Mouse (Mus musculus) olfactory bulb, adult 2 months (tissue): Measurements from ENCODE around the gene Pyy. TPM values are rescaled to one million over a fixed set of nuclear protein-coding genes. Genes with fewer than 3 reads are reported as not detected.

Experiments used
- H3K27ac ChIP-seq: fragments of 200-500 bp; 2 replicates; pipeline ENCODE4 v1.5.1; 2012; ENCODE audit warnings: low read depth, low read length; ENCODE audit not compliant: insufficient read depth
- H3K4me1 ChIP-seq: fragments of 200-500 bp; 2 replicates; pipeline ENCODE4 v1.6.1; 2012; ENCODE audit warnings: low read length; ENCODE audit not compliant: control insufficient read depth, insufficient read depth
- H3K4me3 ChIP-seq: fragments of 200-500 bp; 2 replicates; pipeline ENCODE4 v1.5.1; 2012; ENCODE audit warnings: mild to moderate bottlenecking, low read depth, low read length, moderate library complexity; ENCODE audit not compliant: insufficient read depth
- CTCF ChIP-seq: fragments of 200-500 bp; IDR thresholded peaks from 2 replicates; pipeline ENCODE4 v1.5.1; 2012; ENCODE audit warnings: low read depth, mild to moderate bottlenecking, low read length, moderate library complexity; ENCODE audit not compliant: insufficient read depth
- POLR2A ChIP-seq: fragments of 200-500 bp; IDR thresholded peaks from 2 replicates; pipeline ENCODE4 v1.6.1; 2012; ENCODE audit warnings: mild to moderate bottlenecking, low read depth, low read length, moderate library complexity; ENCODE audit not compliant: insufficient read depth
- WGBS: fragments of 180-500 bp; shearing (Covaris S2); methylation state at CpG from one replicate; pipeline ENCODE4 v1.1.7; 2018; 5-methylcytosine and 5-hydroxymethylcytosine counted together
- polyA plus RNA-seq: library from polyadenylated mRNA; stranded (reverse); fragments of >200 nt; gene quantifications from 2 replicates; pipeline ENCODE4 v1.2.4, GENCODE M21; 2012; ENCODE audit warnings: low replicate concordance; ENCODE audit not compliant: missing spikeins, insufficient read depth, insufficient read length

Gene Pyy
- not detected in 2 replicates for polyA plus RNA-seq

- H3K4me1 ChIP-seq = peaks cover 5% of the 10 kb centered on the region
- TF ChIP-seq CTCF (no peak), POLR2A (no peak)
- 18% methylated on average over 9 of the region's 9 CpGs for WGBS
- no peak within 1 kb of the TSS for H3K27ac ChIP-seq
- H3K4me3 ChIP-seq = no peak within 1 kb of the TSS; the same call in 1 of the 2 replicates
Observed at GRCm38 (mm10) chr11:102107732-102108131, at the start of gene Pyy. Gene Pyy (minus strand): TSS chr11:102107832.

- Histone ChIP-seq H3K27ac (no peak overlapping the region), H3K4me3 (no peak overlapping the region), H3K4me1 (peaks cover 4% of the 10 kb centered on the region)
- TF ChIP-seq CTCF (no peak), POLR2A (no peak)
- 8% methylated on average over 1 of the region's 1 CpGs for WGBS
Observed at GRCm38 (mm10) chr11:102156786-102157089, 49.1 kb upstream of the Pyy start.

DNA sequence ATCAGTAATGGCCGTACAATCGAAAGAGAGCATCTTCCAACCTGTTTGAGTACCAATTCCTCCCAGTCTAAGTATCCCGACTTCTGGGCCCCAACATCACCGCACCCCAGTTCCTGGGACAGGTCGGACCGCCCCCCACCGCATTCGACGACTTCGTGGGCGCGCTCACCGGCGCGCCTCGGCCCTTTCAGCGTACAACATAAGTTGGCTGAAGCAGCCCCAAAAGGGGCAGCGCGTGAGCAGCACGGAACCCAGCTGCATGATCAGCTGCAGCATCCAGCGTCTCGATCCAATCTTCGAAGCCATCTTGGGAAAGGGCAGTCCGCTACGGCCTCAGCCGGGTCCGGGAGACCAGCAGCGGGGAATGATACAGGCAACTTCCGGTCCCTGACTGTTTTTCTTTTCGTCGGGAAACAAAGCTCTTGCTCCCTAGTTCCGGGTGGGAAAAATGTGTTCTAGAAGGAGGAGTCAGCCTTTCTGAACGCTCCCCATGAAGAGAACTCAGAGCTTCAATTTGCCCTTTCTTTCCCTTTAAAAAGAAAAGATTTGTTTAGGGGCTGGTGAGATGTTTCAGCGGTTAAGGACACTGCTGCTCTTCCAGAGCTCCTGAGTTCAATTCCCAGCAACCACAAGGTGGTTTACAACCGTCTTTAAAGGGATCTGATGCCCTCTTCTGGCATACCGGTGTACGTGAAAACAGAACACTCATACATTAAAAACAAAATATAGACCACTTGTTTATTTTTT lies 48.6 kb upstream of the Pyy start, which contains the start of gene Tmem101:
Gene Tmem101, minus strand, starts transcription at position 366 of the 747 bp plus-strand sequence.
- H3K4me3 ChIP-seq = peak within 1 kb of the TSS; percentile 96
- peaks cover 4% of the 10 kb centered on the region for H3K4me1 ChIP-seq
- TF ChIP-seq POLR2A (0 out of 2 replicates have a peak, but pooled peaks have one; percentile 46), CTCF (no peak)
- peak within 1 kb of the TSS; percentile 78 for H3K27ac ChIP-seq
- WGBS = under 1% methylated on average over 37 of the region's 37 CpGs

DNA sequence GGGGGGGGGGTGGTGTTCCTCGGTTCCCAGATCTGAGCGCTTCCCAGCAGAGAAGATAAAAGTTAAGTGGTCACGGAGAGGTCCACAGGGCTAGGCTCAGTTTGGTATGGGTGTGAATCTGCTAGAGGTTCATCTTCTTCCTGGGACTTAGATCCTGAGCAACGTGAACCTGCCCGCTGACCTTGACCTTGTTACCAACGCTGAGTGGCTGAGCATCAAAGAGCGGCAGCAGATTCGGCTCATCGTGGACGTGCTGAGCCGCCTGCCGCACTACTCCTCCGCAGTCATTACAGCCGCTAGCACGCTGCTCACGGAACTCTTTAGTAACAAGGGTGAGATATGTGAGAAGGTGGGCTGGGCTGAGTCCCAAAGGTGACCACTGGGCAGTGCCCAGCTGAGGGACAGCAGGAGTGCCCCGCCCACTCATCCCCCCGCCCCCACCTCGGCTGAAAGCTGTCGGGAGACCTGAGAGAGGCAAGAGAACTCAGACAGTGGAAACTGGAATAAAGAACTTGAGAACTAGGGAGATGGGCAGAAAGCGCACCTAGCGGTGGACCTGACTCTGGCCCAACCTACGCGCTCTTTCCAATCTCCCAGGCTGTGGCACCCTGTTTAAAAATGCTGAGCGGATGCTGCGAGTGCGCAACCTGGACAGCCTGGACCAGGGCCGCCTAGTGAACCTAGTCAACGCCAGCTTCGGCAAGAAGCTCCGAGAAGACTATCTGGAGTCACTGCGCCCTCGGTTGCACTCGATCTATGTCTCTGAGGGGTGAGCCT lies 39.8 kb upstream of the Pyy start:
- Histone ChIP-seq H3K4me1 (peaks cover 29% of the 10 kb centered on the region), H3K4me3 (no peak overlapping the region), H3K27ac (no peak overlapping the region)
- WGBS = 18% methylated on average over 34 of the region's 34 CpGs
- TF ChIP-seq POLR2A = no peak
- no peak for TF ChIP-seq CTCF

DNA sequence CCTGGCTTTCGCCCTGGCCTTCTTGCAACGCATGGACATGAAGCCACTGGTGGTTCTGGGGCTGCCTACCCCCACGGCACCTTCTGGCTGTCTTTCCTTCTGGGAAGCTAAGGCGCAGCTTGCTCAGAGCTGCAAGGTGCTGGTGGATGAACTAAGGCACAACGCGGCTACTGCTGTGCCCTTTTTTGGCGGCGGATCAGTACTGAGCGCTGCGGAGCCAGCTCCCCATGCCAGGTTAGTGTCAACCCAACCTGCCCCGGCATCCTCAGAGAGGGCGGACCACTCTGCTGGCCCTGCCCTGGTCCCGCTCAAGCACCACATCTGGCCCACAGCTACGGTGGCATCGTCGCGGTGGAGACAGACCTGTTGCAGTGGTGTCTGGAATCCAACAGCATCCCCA lies 38.9 kb upstream of the Pyy start:
- TF ChIP-seq POLR2A = no peak
- no peak for TF ChIP-seq CTCF
- H3K4me3 ChIP-seq = no peak overlapping the region
- peaks cover 29% of the 10 kb centered on the region for H3K4me1 ChIP-seq
- H3K27ac ChIP-seq = no peak overlapping the region
- 14% methylated on average over 17 of the region's 17 CpGs for WGBS

- 9% methylated on average over 16 of the region's 16 CpGs for WGBS
- TF ChIP-seq POLR2A (no peak), CTCF (no peak)
- no peak overlapping the region for H3K27ac ChIP-seq
- H3K4me3 ChIP-seq = peak overlapping the region; percentile 7; the same call in 1 of the 2 replicates
- H3K4me1 ChIP-seq = peaks cover 29% of the 10 kb centered on the region
Observed at GRCm38 (mm10) chr11:102146005-102146404, 38.4 kb upstream of the Pyy start.

- Histone ChIP-seq H3K4me3 (peak within 1 kb of the TSS; percentile 7), H3K27ac (no peak within 1 kb of the TSS), H3K4me1 (peaks cover 29% of the 10 kb centered on the region)
- TF ChIP-seq POLR2A (no peak), CTCF (no peak)
- 4% methylated on average over 50 of the region's 50 CpGs for WGBS
Observed at GRCm38 (mm10) chr11:102145471-102146001, 37.9 kb upstream of the Pyy start, which contains the start of gene Nags. Gene Nags (plus strand): TSS chr11:102145513.

- H3K4me3 ChIP-seq = 0 out of 2 replicates have a peak overlapping the region, but pooled peaks have one; percentile 7
- H3K27ac ChIP-seq = no peak overlapping the region
- TF ChIP-seq CTCF (no peak), POLR2A (no peak)
- peaks cover 29% of the 10 kb centered on the region for H3K4me1 ChIP-seq
- 38% methylated on average over 13 of the region's 13 CpGs for WGBS
Observed at GRCm38 (mm10) chr11:102144957-102145470, 37.4 kb upstream of the Pyy start.

- Histone ChIP-seq H3K4me1 (peaks cover 27% of the 10 kb centered on the region), H3K4me3 (no peak overlapping the region), H3K27ac (no peak overlapping the region)
- TF ChIP-seq POLR2A (no peak), CTCF (no peak)
- 82% methylated on average over 7 of the region's 7 CpGs for WGBS
Observed at GRCm38 (mm10) chr11:102142355-102142754, 34.7 kb upstream of the Pyy start.
